Mouse (Mus musculus) cerebellum, adult (tissue): ENCODE measurements around the gene Ntrk3.

Source experiments
- ATAC-seq: cut with Nextera tagmentation; 2 replicates; pipeline ENCODE4 v1.9.2; 2017; ENCODE audit warnings: mild to moderate bottlenecking, moderate library complexity, mixed read lengths; ENCODE audit not compliant: insufficient number of reproducible peaks, low FRiP score, low TSS enrichment

The Ntrk3 gene

GRCm38 (mm10) chr7:78390019-78390418 lies 347.8 kb downstream of the Ntrk3 start:
- ATAC-seq, result peak; percentile 78

GRCm38 (mm10) chr7:78388101-78388500 lies 349.7 kb downstream of the Ntrk3 start:
- ATAC-seq, result no peak

GRCm38 (mm10) chr7:78385971-78386370 lies 351.8 kb downstream of the Ntrk3 start:
- peak; percentile 85 for ATAC-seq

GRCm38 (mm10) chr7:78384111-78384510 lies 353.7 kb downstream of the Ntrk3 start:
- no peak for ATAC-seq

GRCm38 (mm10) chr7:78382126-78382525 lies 355.7 kb downstream of the Ntrk3 start:
- peak; percentile 75 for ATAC-seq

GRCm38 (mm10) chr7:78379784-78380183 lies 358.0 kb downstream of the Ntrk3 start:
- peak; percentile 50; the same call in 1 of the 2 replicates for ATAC-seq

- no peak for ATAC-seq
These were observed 359.5 kb downstream of the Ntrk3 start for GRCm38 (mm10) chr7:78378306-78378705.

GRCm38 (mm10) chr7:78376875-78377274 lies 360.9 kb downstream of the Ntrk3 start:
- ATAC-seq, result no peak

- ATAC-seq, result 0 out of 2 replicates have a peak, but pooled peaks have one; percentile 45
These were observed 376.2 kb downstream of the Ntrk3 start for GRCm38 (mm10) chr7:78361341-78362309.

- no peak for ATAC-seq
These were observed 390.3 kb downstream of the Ntrk3 start for GRCm38 (mm10) chr7:78347464-78347863.

- peak; percentile 58; the same call in 1 of the 2 replicates for ATAC-seq
These were observed 404.4 kb downstream of the Ntrk3 start for GRCm38 (mm10) chr7:78333422-78333821.

GRCm38 (mm10) chr7:78328301-78328700 lies 409.5 kb downstream of the Ntrk3 start:
- no peak for ATAC-seq

GRCm38 (mm10) chr7:78326185-78326584 lies 411.6 kb downstream of the Ntrk3 start:
- no peak for ATAC-seq

- ATAC-seq, result no peak
These were observed 419.2 kb downstream of the Ntrk3 start for GRCm38 (mm10) chr7:78318640-78319039.

- ATAC-seq, result no peak
These were observed 432.0 kb downstream of the Ntrk3 start for GRCm38 (mm10) chr7:78305770-78306169.

- no peak for ATAC-seq
These were observed 432.8 kb downstream of the Ntrk3 start for GRCm38 (mm10) chr7:78305029-78305428.

- no peak for ATAC-seq
These were observed 440.5 kb downstream of the Ntrk3 start for GRCm38 (mm10) chr7:78297290-78297689.

GRCm38 (mm10) chr7:78294322-78294721 lies 443.5 kb downstream of the Ntrk3 start:
- ATAC-seq, result no peak

- ATAC-seq, result no peak
These were observed 447.6 kb downstream of the Ntrk3 start for GRCm38 (mm10) chr7:78290186-78290585.

GRCm38 (mm10) chr7:78286516-78287238 lies 451.1 kb downstream of the Ntrk3 start:
- peak; percentile 96 for ATAC-seq
